Mouse (Mus musculus): ENCODE measurements at regions not wholly inside any gene's neighbourhood (a gene's known extent, or its start where the extent isn't known, plus 50 kb on each side); places are given as distances from the start of the nearest gene placed in this dataset.

GRCm38 (mm10) chr12:102076298-102076697 lies 52.2 kb upstream of the Slc24a4 start:
- no peaks in the 10 kb centered on the region for H3K9me3 ChIP-seq (replicated peaks)
- no peak overlapping the region for H3K9ac ChIP-seq
- H3K27me3 ChIP-seq: no peaks in the 10 kb centered on the region
- no peak overlapping the region for H3K27ac ChIP-seq
- H3K36me3 ChIP-seq (ENCODE audit: poor library complexity, severe bottlenecking): no peaks in the 10 kb centered on the region
- ATAC-seq: no peak
- WGBS: 59% methylated on average over 5 of the region's 5 CpGs
- H3K4me1 ChIP-seq: no peaks in the 10 kb centered on the region
- no peak overlapping the region for H3K4me2 ChIP-seq
- no peak overlapping the region for H3K4me3 ChIP-seq

Data from forebrain, embryonic 13.5 days (tissue).